Mouse (Mus musculus): ENCODE data around the gene Ptges3.
"Not testable (repeated sequence)": the region's sequence is repeated elsewhere in the genome, so short reads cannot be mapped to it uniquely, and the experiment has no call there.

The Ptges3 gene

DNA sequence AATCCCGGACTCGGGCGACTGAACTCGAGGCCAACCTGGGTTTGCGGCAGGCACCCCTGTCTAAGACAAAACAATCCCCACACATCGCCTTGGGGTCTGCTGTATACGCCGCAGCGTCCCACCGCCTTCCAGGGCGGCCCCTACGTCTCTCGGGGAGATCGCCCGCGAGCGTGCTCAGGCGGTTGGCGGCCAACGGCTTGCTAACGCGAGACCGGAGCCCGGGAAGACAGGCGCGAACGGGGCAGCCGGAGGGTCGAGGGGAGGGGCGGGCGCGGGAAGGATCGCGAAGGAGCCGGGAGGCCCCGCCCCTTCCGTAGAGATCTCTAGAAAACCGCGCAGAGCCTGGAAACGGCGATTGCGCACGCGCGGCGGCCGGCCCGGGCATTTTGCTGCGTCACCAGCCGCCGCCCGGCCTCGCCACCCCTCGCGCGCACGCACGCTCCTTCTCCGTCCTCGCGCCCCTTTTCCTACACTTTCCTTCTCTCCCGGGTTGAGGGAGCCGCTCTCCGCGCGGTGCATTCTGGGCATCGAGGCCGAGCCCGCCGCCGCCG lies at the start of gene Ptges3:
TSS of gene Ptges3 (plus strand) at position 354 of the 551 bp plus-strand sequence.
- peak; percentile 96 to 97 for DNase-seq

DNA sequence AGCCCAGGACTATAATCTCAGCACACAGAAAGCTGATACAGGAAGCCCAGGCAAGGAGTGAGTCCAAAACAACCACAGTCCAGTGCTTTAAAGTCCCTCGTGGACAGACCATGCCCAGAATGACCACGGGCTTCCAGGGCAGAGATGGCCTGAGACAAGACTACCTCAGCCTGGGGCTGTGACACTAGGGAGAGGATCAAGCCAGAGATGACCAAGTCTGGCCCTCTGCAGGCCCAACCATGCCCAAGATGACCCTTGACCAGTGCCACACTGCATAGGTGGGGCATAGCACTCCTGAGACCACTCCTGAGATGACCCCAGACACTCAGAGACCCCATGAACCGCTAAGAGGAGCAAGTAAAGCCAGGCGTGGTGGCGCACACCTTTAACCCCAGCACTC lies 49.0 kb upstream of the Ptges3 start:
- DNase-seq, result no peak

DNA sequence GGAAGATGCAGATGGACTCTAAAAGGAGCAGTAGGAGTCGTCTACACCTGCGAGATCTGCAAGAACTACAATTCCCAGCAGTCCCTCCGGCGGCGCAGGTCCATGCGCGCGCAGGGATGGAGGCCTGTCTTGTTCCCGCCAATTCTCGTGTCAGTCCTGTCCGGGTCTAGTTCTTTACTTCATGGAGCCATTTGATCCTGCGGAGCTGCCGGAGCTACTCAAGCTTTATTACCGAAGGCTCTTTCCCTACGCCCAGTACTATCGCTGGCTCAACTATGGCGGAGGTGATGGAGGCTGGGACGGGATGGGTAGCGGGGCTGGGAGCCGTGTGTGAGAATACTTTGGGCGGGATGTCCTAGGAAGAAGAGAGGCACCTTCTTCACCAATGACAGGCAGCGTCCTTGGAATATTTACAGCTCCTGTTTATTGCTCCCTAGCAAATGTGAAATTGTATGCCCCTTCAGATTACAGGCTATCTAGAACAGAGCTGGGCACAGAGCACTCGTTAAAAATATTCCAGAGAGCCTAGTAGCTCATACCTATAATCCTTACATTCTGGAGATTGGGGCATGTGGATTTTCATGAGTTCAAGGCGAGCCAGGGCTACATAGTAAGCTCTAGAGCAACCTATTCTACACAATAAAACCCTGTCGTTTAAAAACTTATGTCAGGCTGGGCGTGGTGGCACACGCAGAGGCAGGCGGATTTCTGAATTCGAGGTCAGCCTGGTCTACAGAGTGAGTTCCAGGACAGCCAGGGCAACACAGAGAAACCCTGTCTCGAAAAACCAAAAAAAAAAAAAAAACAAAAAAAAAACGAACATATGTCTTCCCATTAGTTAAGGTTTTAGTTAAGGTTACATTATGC lies 43.5 kb upstream of the Ptges3 start, which contains the start of gene Prim1:
TSS of gene Prim1 (plus strand) at position 101 of the 867 bp plus-strand sequence.
- DNase-seq, result peak; percentile 81 to 85

DNA sequence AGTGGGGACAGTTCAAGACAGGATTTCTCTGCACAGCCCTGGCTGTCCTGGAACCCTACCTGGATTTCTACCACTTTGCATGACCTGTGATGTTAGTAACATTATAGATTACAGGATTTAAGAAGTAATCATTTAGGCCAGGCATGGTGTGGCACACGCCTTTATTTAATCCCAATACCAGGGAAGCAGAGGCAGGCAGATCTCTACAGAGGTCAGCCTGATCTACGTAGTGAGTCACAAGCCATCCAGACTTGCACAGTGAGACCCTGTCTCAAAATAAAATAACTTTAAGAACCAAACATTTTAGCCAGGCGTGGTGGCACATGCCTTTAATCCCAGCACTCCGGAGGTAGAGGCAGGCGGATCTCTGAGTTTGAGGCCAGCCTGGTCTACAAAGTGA lies 36.6 kb upstream of the Ptges3 start:
- no peak for DNase-seq

DNA sequence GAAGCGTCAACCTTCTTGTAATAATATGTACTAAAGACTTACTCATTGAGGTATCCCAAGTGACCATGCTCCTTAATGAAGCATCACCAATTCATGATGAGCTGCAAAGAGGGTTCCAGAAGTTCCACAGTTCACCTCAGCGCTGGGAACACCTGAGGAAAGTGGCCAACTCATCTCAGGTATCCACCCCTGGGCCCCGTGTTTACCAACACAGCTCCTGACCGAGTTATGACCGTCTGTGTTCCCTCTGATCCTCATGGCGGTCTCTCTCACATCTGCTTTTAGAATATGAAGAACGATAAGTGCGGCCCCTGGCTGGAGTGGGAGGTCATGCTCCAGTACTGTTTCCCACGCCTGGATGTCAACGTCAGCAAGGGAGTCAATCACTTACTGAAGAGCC lies 35.3 kb upstream of the Ptges3 start:
- no peak for DNase-seq

DNA sequence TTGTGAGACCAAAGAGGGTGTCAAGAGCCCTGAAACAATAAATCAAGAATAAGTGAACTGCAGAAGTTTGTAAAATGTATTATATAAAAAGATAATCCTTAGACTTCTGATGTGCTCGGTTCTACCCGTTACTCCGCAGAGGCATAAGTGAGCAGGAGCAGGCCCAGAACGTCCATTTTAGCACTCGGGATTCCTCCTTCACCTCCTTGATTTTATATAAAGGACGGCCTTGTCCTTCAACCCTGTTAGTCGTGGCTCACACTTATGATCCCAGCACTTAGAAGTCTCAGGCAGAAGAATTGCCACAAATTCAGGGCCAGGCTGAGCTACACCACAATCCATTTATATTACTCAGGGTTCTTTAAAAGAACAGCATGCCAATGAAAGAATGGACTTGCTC lies 28.8 kb upstream of the Ptges3 start:
- no peak for DNase-seq

DNA sequence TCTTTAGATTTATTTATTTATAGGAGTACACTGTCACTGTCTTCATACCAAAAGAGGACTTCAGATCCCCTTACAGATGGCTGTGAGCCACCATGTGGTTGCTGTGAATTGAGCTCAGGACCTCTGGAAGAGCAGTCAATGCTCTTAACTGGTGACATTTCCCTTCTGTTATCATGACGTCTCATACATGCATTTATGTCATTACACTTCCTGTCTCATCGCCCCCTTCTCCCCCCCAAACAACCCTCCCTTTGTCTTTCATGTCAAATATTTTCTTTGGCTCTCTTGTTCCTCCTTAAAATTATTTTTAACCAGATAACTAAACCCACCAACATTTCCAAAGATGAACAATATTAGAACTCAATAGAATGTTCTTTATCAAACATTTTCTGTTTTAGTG lies 27.9 kb upstream of the Ptges3 start:
- no peak for DNase-seq

DNA sequence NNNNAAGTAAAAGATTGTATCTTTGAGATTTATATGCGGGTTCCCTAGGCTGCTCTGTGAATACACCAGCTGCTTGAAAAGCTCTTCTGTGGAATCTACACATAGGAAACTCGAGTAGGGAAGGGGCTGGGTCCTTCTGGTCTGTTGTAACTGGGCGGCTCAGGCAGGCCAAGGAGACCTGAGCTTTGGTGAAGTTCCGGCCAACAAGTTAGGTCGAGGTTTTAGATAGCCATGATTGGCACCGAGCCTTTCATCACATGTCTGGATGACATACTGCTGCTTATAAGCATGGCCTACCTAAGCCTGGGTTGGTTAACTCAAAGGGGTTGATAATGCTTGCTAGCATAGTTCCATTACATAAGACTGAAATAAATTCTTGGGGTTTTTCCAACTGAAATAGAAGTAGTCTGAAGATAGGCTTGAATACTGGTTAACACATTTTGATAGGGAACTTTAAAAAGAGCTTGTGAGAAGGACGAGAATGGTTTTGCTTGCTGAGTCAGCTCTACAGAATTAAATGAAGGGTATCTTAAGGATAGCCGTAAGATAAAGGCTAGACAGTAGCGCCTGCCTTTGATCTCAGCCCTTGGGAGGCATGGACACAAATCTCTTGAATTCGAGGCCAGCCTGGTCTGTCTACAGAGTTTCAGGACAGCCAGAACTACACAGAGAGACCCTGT lies 21.9 kb upstream of the Ptges3 start:
- peak; percentile 61 to 66 for DNase-seq

DNA sequence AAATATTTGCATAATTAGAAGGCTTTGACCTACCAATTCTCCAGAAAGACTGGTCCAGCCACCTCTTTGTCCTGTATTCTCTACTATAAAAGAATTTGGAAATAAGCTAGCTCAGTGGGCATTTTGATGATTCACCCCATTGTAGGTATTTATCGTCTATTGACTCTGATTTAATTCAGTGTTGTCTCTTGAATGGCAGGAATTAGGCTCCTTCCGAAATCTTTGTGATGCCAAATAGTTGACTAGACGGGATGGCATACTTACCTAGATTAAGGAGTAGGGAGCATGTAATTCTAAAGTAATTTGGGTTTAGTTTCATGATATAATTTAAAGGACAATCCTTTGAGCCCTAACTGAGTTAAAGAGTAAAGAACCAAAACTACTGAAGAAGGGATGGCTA lies 20.8 kb upstream of the Ptges3 start:
- DNase-seq, result no peak

DNA sequence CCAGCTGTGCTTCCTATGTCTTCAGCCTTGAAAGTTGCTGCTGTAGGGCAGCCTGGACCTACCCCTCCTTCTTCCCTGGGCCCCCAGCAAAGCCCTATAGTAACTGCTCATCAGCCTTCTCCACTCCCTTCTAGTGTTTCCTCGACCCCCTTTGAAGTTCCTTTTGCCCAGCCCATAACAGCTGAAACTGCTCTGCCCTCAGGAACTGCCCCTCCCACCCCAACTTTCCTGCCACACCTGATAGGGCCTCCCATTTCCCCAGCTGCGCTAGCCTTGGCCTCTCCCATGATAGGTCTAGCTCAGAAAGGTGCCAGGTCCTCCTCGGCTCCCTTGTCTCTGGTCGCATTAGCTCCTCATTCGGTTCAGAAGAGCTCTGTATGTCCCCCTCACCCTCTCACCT lies 19.6 kb upstream of the Ptges3 start:
- no peak for DNase-seq

DNA sequence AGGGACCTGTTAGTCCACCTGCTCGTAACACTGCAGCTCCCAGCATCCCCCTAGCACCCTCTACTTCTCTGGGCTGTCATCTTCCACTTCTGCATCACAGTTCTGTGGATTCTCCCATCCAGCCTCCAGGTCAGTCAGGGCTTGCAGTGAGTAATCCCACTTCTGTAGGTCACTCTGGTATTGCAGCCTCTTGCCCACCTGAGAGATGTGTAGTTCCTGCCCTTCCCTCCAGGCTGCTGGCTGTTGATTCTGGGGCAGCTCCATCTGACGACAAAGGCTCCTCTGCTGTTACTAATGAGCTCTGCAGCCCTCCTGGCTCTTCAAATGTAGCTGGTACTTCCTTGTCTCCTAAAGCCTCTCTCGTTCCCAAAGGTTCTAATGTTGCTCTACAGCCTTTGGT lies 18.9 kb upstream of the Ptges3 start:
- DNase-seq, result no peak

DNA sequence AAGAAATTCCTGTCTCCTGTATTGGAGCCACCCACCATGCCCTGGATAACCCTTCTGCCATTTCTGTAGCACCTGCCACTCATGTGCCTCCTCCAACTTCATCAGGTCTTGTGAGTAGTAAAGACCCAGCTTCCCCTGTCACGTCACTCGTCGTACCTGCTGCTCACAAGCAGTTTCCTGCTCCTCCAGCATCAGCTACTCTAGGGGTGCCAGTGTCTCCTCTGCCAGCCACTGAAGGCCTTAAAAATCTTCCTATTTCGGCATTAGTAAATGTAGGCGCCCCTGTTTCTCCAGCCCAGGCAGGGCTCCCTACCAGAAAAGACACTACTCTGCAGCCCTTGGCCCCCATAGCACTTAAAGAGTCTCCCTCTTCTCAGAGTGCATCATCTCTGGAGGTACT lies 18.5 kb upstream of the Ptges3 start:
- DNase-seq, result no peak

DNA sequence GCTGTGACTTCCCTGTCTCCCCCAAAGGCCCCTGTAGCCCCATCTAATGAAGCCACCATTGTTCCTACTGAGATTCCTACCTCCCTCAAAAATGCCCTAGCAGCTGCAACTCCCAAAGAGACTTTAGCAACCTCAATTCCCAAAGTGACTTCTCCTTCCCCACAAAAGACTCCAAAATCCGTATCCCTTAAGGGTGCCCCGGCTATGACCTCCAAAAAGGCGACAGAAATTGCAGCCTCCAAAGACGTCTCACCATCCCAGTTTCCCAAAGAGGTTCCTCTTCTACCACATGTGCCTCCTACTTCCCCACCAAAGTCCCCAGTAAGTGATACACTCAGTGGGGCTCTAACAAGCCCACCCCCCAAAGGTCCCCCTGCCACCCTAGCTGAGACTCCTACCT lies 17.1 kb upstream of the Ptges3 start:
- no peak for DNase-seq

DNA sequence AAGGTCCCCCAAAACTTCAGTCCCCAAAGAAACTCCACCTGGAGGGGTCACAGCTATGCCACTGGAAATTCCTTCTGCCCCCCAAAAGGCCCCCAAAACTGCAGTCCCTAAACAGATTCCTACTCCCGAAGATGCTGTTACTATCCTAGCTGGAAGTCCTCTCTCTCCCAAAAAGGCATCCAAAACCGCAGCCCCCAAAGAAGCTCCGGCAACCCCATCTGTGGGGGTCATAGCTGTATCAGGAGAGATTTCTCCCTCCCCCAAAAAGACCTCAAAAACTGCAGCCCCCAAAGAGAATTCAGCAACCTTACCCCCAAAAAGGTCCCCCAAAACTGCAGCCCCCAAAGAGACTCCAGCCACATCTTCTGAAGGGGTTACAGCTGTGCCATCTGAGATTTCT lies 16.3 kb upstream of the Ptges3 start:
- no peak for DNase-seq

DNA sequence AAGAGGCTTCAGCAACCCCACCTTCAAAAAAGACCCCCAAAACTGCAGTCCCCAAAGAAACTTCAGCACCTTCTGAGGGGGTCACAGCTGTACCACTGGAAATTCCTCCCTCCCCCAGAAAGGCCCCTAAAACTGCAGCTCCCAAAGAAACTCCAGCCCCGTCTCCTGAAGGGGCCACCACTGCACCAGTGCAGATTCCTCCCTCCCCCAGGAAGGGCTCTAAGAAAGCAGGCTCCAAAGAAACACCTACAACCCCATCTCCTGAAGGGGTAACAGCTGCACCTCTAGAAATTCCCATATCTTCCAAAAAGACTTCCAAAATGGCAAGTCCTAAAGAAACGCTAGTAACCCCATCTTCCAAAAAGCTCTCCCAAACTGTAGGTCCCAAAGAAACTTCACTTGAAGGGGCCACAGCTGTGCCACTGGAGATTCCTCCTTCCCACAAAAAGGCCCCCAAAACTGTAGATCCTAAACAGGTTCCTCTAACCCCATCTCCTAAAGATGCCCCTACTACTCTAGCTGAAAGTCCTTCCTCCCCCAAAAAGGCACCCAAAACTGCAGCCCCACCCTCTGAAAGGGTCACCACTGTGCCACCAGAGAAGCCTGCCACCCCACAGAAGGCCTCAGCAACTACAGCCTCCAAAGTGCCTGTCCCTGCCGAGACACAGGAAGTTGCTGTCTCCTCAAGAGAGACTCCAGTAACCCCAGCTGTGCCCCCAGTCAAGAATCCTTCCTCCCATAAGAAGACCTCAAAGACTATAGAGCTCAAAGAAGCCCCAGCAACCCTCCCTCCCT lies 15.5 kb upstream of the Ptges3 start:
- no peak for DNase-seq

DNA sequence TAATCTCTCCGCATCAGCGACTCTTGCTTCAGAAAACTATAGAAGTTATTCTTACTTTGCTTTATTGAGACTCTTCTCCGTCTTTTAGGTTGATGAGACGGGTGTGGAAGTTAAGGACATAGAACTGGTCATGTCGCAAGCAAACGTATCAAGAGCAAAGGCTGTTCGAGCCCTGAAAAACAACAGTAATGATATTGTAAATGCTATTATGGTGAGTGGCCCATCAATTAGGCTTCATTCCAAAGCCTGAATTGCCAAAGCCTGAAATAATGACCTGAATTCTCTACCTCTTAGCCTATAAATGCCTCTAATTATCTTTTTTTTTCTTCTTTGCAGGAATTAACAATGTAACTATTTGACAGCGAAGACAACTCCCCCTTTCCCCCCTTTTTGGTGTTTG lies 10.6 kb upstream of the Ptges3 start:
- DNase-seq, result no peak

DNA sequence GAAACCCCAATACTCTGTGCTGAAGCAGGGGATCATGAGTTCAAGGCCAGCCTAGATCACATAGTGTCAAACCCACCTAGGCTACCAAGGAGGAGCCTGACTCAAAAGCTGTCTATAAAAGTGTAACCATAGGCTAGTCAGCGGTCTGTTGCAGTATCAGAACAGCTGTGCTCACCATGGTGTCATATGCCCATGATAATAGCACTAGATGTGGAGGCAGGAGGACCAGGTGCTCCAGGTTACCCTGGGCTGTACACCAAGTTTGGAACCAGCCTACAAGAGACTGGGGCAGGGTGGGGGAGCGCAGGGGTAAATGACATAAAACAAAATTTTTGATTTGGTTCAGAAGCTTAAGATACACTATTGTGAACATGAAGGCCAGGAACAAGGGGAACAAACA lies 9.0 kb upstream of the Ptges3 start:
- DNase-seq, result no peak

DNA sequence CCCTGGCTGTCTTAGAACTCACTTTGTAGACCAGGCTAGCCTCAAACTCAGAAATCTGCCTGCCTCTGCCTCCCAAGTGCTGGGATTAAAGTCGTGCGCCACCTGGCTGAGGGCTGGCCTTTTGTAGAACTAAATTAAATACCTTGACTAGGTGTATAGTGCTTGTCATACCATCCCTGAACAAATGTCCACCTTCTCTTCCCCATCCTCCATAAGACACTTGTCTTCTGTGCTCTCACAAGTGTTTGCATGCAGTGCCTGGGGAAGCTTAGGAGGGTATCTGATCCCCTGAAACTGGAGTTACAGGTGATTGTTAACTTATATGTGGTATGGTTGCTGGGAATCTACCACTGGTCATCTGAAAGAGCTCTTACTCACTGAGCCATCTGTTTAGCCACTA lies 8.4 kb upstream of the Ptges3 start:
- no peak for DNase-seq

DNA sequence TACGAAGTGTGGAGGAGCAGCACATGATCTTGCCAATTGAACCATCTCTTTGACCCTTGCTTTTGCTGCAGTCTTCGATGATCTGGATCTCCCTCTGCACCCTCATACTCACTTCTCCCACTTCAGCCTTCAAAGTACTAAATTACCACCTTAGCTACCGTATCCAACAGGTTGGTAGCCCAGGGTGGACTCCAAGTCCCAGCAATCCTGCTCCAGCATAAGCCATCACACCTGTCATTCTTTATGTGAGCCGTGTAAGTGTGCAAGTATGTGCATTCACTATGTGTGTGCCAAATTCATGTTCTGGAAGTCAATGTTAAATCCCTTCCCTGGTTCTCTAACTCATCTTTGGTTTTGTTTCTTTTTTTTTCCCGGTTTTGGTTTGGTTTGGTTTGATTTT lies 7.2 kb upstream of the Ptges3 start:
- no peak for DNase-seq

DNA sequence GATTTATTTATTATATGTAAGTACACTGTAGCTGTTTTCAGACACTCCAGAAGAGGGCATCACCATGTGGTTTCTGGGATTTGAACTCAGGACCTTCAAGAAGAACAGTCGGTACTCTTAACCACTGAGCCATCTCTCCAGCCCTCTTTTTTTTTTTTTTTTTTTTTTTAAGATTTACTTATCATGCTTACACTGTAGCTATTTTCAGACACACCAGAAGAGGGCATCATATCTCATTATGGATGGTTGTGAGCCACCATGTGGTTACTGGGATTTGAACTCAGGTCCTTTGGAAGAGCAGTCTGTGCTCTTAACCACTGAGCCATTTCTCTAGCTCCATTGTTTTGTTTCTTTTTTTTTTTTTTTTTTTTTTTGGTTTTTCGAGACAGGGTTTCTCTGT lies 6.6 kb upstream of the Ptges3 start:
- not testable (repeated sequence) for DNase-seq

DNA sequence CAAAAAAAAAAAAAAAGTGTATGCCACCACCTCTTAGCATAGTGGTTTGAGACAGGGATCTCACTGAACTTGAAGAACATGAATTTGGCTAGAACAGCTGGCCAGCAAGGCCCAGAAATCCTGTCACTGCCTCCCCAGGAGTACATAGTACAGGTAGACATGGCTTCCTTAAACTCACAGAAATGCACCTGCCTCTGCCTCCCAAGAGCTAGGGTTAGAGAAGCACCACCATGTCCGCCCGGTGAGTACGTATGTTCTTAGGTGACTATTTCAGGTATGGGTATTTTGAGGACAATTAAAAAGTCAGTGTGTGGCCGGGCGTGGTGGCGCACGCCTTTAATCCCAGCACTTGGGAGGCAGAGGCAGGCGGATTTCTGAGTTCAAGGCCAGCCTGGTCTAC lies 5.8 kb upstream of the Ptges3 start:
- DNase-seq, result no peak

DNA sequence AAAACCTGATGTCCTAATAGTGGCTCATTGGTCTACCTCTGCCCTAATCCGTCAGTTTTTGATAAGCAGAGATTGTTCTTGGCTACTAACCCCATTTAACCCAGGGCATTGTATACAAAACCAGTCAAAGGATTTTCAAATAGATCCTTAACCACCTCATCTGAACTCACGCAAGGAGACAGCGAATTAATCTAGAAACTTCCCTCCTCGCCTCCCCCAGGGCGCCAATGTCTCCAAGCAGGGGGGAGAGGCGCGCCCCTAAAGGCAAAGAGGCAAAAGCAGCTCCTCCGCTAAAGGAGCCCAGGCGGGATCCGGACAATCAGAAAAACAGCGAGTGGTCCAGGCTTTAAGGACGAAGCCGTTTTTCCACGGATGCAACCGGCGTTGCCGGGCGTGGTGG lies 570 bp upstream of the Ptges3 start:
- DNase-seq, result no peak

Data from kidney, adult 8-10 months (tissue).